Mouse (Mus musculus) ES-Bruce4 (cell line): ENCODE measurements around the gene Stat3. TPM values are rescaled to one million over a fixed set of nuclear protein-coding genes. Genes with fewer than 3 reads are reported as not detected.

Experiments
- H3K27ac ChIP-seq: 2 replicates; pipeline ENCODE4 v1.5.1; 2012; ENCODE audit warnings: low read length, inconsistent platforms; ENCODE audit not compliant: insufficient read depth
- H3K27me3 ChIP-seq: 2 replicates; pipeline ENCODE4 v1.6.1; 2012; ENCODE audit warnings: mild to moderate bottlenecking, low read length, inconsistent platforms; ENCODE audit not compliant: control insufficient read depth, poor library complexity, insufficient read depth, severe bottlenecking
- H3K36me3 ChIP-seq: 2 replicates; pipeline ENCODE4 v1.6.1; 2012; ENCODE audit warnings: inconsistent platforms, mild to moderate bottlenecking, low read length, moderate library complexity; ENCODE audit not compliant: control insufficient read depth, poor library complexity, insufficient read depth, severe bottlenecking
- H3K4me1 ChIP-seq: one replicate; pipeline ENCODE4 v1.8.1; 2011; ENCODE audit warnings: low read length; ENCODE audit not compliant: control insufficient read depth, insufficient read depth
- H3K4me3 ChIP-seq: 2 replicates; pipeline ENCODE4 v1.5.1; 2011; ENCODE audit warnings: low read depth, mild to moderate bottlenecking, low read length
- H3K9ac ChIP-seq: 2 replicates; pipeline ENCODE4 v1.6.1; 2012; ENCODE audit warnings: low read depth, mild to moderate bottlenecking, inconsistent platforms; ENCODE audit not compliant: poor library complexity, severe bottlenecking
- H3K9me3 ChIP-seq: replicated peaks from 2 replicates; pipeline ENCODE4 v1.6.1; 2012; ENCODE audit warnings: mild to moderate bottlenecking, low read length, inconsistent platforms; ENCODE audit not compliant: control insufficient read depth, poor library complexity, insufficient read depth, severe bottlenecking
- CTCF ChIP-seq: IDR thresholded peaks from one replicate; pipeline ENCODE4 v1.8.1; 2011; ENCODE audit warnings: low read depth, low read length
- EP300 ChIP-seq: IDR thresholded peaks from 2 replicates; pipeline ENCODE4 v1.6.1; 2011; ENCODE audit warnings: low read depth, low read length; ENCODE audit not compliant: insufficient read depth
- POLR2A ChIP-seq: IDR thresholded peaks from one replicate; pipeline ENCODE4 v1.8.1; 2011; ENCODE audit warnings: low read length; ENCODE audit not compliant: insufficient read depth
- polyA plus RNA-seq: library from polyadenylated mRNA; stranded (reverse); fragments of >200 nt; gene quantifications from 2 replicates; pipeline ENCODE4 v1.2.4, GENCODE M21; 2011; ENCODE audit warnings: low read depth; ENCODE audit not compliant: missing spikeins, insufficient read depth, insufficient read length

Stat3 gene
- 31.2 and 39.8 TPM in 2 replicates for polyA plus RNA-seq

DNA sequence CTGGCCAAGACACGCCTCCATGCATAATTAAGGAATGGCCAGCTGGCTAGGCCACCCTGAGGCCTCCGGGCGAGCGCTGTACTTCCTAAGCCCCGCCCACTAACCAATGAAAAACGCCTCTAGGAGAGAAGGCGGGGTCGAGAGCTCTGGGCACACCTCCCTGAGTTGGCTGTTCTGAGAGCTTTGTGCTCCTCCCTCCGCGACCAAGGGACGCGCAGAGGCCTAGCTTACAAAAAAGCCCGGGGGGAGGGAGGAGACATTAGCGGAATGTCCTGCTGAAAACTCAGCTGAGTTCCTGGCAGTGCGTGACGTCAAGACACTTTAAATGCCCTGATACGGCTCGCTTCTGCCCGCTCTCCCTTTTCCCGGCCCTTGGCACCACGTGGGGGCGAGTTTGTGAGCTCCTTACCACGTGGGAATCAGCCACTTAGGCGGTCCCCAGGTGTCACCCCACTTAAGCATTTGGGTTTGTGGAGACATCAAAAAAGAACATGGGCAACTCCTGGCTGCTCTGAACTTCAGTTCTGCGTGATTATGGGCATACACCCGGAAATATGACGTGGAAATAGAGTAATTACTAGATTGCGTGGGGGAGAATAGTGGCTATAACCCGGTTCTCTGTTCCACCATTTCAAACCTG, at the start of gene Stat3:
Gene Stat3, minus strand, starts transcription at position 29 of the 640 bp plus-strand sequence.
- Histone ChIP-seq H3K36me3 (no peaks in the 10 kb centered on the region), H3K4me1 (peaks cover 4% of the 10 kb centered on the region), H3K27me3 (no peaks in the 10 kb centered on the region), H3K9me3 (no peaks in the 10 kb centered on the region), H3K27ac (peak within 1 kb of the TSS; percentile 71), H3K4me3 (peak within 1 kb of the TSS; percentile 96), H3K9ac (peak within 1 kb of the TSS; percentile 85)
- no peak for TF ChIP-seq CTCF
- peak; percentile 96 for TF ChIP-seq EP300
- TF ChIP-seq POLR2A = peak; percentile 67

- no peak overlapping the region for H3K27ac ChIP-seq
- no peak for TF ChIP-seq EP300
- no peak for TF ChIP-seq CTCF
- no peak for TF ChIP-seq POLR2A
- no peaks in the 10 kb centered on the region for H3K4me1 ChIP-seq
- H3K4me3 ChIP-seq = no peak overlapping the region
- no peaks in the 10 kb centered on the region for H3K36me3 ChIP-seq
- H3K9ac ChIP-seq = no peak overlapping the region
- H3K27me3 ChIP-seq = no peaks in the 10 kb centered on the region
- no peaks in the 10 kb centered on the region for H3K9me3 ChIP-seq
Observed at GRCm38 (mm10) chr11:100988674-100989073, 49.3 kb upstream of the Stat3 start.

- peak; percentile 89 for TF ChIP-seq CTCF
- no peak for TF ChIP-seq EP300
- no peak for TF ChIP-seq POLR2A
Observed at GRCm38 (mm10) chr11:100985607-100986006, 46.3 kb upstream of the Stat3 start.

DNA sequence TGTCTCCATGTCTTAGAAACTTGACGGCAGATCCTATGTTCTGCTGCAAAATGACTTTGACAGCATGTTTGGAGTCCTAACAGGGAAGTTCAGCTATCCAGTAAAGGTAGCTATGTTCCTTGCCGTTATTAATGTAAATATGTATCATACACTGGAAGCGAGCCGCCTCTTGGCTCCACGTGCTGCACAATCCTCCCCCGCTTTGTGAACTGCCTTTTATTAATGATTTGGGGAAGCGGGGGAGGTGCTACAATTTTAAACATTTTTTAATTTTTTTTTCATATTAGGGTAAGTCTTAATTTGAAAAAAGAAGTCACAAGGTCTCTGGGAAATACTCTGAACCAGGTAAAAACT, 44.4 kb upstream of the Stat3 start:
- Histone ChIP-seq H3K9me3 (no peaks in the 10 kb centered on the region), H3K27ac (no peak overlapping the region), H3K9ac (no peak overlapping the region), H3K27me3 (no peaks in the 10 kb centered on the region), H3K36me3 (no peaks in the 10 kb centered on the region), H3K4me1 (no peaks in the 10 kb centered on the region), H3K4me3 (no peak overlapping the region)
- TF ChIP-seq POLR2A = no peak

More at GRCm38 (mm10) chr11:100985607-100986006, 46.3 kb upstream of the Stat3 start:
- Histone ChIP-seq H3K4me1 (no peaks in the 10 kb centered on the region), H3K9ac (no peak overlapping the region), H3K27ac (no peak overlapping the region), H3K4me3 (no peak overlapping the region), H3K36me3 (no peaks in the 10 kb centered on the region), H3K9me3 (no peaks in the 10 kb centered on the region), H3K27me3 (no peaks in the 10 kb centered on the region)

DNA sequence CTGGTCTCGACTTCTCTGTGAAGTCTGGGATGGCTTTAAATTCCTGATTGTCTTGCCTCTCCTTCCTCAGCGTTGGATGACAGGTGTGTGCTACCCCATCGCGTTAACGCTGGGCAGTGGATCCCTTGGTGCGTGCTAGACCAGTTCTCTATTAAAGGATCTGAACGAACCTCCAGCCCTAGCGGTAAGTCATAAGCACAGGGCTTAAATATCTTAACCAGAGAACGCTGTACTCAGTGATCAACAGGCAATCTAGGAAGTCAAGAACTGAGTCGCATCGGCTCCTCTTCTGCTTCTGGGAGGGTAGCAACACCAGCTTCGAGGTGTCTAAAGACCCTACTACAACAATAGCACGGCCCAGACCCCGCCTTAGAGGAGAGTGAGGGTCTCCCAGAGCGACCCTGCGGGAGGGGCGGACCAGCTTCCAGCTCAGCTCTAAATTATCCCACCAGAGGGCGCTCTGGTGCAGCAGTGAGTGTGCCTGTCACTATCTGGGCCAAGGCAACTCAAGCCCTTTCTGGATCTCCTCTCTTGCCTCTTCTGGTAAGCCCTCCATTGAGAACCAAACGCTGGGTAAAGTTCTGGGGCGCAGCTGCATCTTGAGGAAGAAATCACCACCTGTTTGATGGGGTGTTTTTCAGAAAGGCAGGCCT, 43.9 kb upstream of the Stat3 start:
- H3K9ac ChIP-seq = no peak overlapping the region
- no peaks in the 10 kb centered on the region for H3K9me3 ChIP-seq
- H3K36me3 ChIP-seq = no peaks in the 10 kb centered on the region
- H3K4me1 ChIP-seq = no peaks in the 10 kb centered on the region
- H3K27me3 ChIP-seq = no peaks in the 10 kb centered on the region
- peak overlapping the region; percentile 41 for H3K4me3 ChIP-seq
- TF ChIP-seq CTCF (peak; percentile 98), EP300 (no peak), POLR2A (no peak)
- no peak overlapping the region for H3K27ac ChIP-seq

GRCm38 (mm10) chr11:100982087-100982486, 42.7 kb upstream of the Stat3 start:
- H3K36me3 ChIP-seq = no peaks in the 10 kb centered on the region
- H3K27me3 ChIP-seq = no peaks in the 10 kb centered on the region
- no peak for TF ChIP-seq EP300
- TF ChIP-seq CTCF = peak; percentile 25
- no peak for TF ChIP-seq POLR2A
- H3K9ac ChIP-seq = no peak overlapping the region
- no peak overlapping the region for H3K27ac ChIP-seq
- H3K4me3 ChIP-seq = no peak overlapping the region
- H3K9me3 ChIP-seq = no peaks in the 10 kb centered on the region
- no peaks in the 10 kb centered on the region for H3K4me1 ChIP-seq
